Mouse (Mus musculus) central nervous system, embryonic 11.5 days (tissue): ENCODE data around the gene Atr. TPM values are rescaled to one million over a fixed set of nuclear protein-coding genes. Genes with fewer than 3 reads are reported as not detected.

Experiments used
- polyA plus RNA-seq: library from polyadenylated mRNA; depleted of rRNA; stranded (reverse); fragments of >200 nt; gene quantifications from 2 replicates; pipeline ENCODE4 v1.2.3, GENCODE M21; 2012; rRNA removed

Atr gene
- polyA plus RNA-seq: 10.4 and 17.2 TPM in 2 replicates

GRCm38 (mm10) chr9:95857414-95858026 lies at the start of gene Atr:
Atr (plus strand) TSS chr9:95857597.

GRCm38 (mm10) chr9:95844825-95845460 lies 12.5 kb upstream of the Atr start, which contains the start of gene Pls1:
Pls1 (minus strand) TSS chr9:95845311.

GRCm38 (mm10) chr9:95954585-95955461 lies 97.4 kb downstream of the Atr start, which contains the start of gene Xrn1:
Xrn1 (plus strand) TSS chr9:95954760.

Other genes with a start within 250 kb of the Atr start
- gene Pcolce2, start 220.0 kb upstream of the Atr start, polyA plus RNA-seq: 0.64 and 0.77 TPM in 2 replicates
- gene Trpc1, start 107.2 kb upstream of the Atr start, polyA plus RNA-seq: 4.1 TPM in 2 replicates
- gene Pls1, start 12.3 kb upstream of the Atr start, polyA plus RNA-seq: 1.8 and 2.0 TPM in 2 replicates
- 12.6 and 17.0 TPM in 2 replicates for gene Xrn1, start 97.2 kb downstream of the Atr start, polyA plus RNA-seq